Mouse (Mus musculus): Measurements from ENCODE around the gene Dapk2. TPM values are rescaled to one million over a fixed set of nuclear protein-coding genes. Genes with fewer than 3 reads are reported as not detected.

The Dapk2 gene
- 0.84 and 0.90 TPM in 2 replicates for total RNA-seq (2015)
- 0.83 and 2.5 TPM in 2 replicates for total RNA-seq (2017)

- ATAC-seq (replicated peaks; ENCODE audit: poor library complexity), result peak; percentile 76
These were observed at the start of gene Dapk2 for GRCm38 (mm10) chr9:66157958-66158830. TSS of gene Dapk2 (plus strand) at chr9:66158223.

DNA sequence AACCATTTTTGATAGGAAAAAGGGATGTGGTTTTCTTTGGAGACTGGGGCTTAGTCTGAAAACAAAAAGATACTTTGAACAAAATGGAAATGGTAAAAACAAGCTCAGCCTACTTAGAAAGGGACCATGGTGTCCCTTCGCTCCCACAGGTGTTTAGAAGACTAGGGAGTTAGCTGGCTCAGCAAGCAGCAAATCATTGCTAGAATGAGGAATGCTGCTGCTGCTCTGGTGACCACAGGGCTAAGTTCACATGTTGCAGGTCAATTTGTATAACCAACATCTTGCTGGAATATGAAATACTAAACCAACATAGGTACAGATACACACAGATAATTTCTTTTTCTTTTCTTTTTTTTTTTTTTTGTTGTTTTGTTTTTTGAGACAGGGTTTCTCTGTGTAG is 48.4 kb upstream of the Dapk2 start:
- no peak for ATAC-seq (replicated peaks; ENCODE audit: poor library complexity)

GRCm38 (mm10) chr9:66110126-66110525 is 47.9 kb upstream of the Dapk2 start:
- ATAC-seq (replicated peaks; ENCODE audit: poor library complexity), result no peak

DNA sequence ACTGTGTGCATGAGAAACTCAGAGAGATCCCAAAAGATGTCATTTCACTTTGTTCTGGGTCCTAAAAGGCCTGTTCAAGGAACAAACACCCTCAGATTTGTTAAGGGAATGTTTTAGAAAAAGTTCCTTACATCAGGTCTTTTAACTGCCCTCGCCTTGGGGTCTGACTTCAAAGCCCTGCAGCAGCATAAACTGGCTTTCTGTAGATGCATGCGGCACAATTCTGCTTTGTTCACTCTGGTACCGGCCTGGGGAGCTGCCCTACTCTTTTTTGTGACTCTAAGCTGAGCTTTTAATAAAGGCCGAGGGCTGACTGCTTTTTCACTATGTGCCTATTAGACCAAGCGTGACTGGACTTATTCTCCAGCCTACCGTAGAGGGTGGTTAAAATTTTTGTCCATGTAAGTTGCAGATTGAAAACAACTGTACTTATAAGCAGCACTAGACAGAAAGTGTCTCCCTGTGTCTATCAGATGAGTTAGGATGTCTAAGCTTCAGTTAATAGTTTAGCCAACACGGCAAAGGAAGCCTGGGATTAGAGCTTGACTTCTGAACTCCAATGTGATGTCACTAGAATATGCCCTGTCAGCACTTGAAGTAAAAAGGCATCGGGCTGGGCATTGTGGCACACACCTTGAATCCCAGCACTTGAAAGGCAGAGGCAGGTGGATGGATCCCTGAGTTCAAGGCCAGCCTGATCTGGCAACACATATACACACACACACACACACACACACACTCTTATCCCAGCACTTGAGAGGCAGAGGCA is 47.2 kb upstream of the Dapk2 start:
- no peak for ATAC-seq (replicated peaks; ENCODE audit: poor library complexity)

- peak; percentile 93 for ATAC-seq (replicated peaks; ENCODE audit: poor library complexity)
These were observed 43.7 kb upstream of the Dapk2 start for GRCm38 (mm10) chr9:66114341-66114740.

GRCm38 (mm10) chr9:66116890-66117289 is 41.1 kb upstream of the Dapk2 start:
- ATAC-seq (replicated peaks; ENCODE audit: poor library complexity), result no peak

GRCm38 (mm10) chr9:66119498-66119897 is 38.5 kb upstream of the Dapk2 start:
- no peak for ATAC-seq (replicated peaks; ENCODE audit: poor library complexity)

DNA sequence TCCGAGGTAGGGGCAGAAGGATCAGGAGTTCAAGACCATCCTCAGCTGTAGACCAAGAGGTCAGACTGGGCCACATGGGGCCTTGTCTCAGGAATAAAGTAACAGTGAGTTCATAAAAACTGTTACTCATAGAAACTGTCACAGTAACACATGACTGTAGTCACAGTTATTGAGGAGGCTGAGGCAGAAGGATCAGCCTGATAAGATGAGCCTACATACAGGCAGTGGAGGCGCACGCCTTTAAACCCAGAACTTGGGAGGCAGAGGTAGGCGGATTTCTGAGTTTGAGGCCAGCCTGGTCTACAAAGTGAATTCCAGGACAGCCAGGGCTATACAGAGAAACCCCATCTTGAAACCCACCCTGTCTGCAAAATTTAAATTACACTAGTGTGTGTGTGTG is 37.9 kb upstream of the Dapk2 start:
- peak; percentile 57 for ATAC-seq (replicated peaks; ENCODE audit: poor library complexity)

DNA sequence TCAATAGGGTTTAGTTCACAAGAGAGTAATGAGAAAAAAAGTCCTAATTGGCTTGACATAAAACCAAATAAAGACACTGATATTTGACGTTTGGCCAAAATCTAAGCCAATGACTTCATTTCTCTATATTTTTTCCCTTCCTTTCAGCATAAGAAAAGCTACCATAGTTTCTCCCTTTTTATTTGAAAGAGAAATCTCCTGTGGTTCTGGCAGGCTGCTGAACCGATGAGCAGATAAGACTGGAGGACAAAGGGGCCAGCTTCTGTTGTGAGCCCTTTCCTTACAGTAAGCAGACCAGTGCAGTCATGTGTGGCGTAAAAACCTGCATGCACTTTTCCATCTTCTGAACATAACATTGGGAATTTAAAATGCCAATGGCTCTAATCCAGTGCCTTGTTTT is 37.1 kb upstream of the Dapk2 start:
- no peak for ATAC-seq (replicated peaks; ENCODE audit: poor library complexity)

- ATAC-seq (replicated peaks; ENCODE audit: poor library complexity), result no peak
These were observed 36.6 kb upstream of the Dapk2 start for GRCm38 (mm10) chr9:66121421-66121820.

DNA sequence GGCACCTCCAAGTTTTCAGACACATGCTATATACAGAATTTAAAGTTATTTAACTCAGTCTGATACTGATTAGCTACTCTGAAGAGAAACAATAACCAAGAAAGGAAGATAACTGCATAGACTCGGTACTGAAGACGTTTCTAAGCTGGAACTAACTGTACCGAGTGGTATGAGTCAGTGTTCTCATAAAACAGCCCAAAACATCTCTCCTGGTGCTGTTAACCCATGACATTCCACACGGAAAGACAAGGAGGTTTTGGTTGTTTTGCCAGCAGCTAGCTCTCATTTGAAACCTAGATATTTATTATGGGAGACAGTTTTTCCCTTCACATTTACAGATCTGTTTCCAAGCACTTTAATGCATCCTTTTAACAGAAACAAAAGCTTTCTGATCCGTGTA is 34.4 kb upstream of the Dapk2 start:
- ATAC-seq (replicated peaks; ENCODE audit: poor library complexity), result no peak

DNA sequence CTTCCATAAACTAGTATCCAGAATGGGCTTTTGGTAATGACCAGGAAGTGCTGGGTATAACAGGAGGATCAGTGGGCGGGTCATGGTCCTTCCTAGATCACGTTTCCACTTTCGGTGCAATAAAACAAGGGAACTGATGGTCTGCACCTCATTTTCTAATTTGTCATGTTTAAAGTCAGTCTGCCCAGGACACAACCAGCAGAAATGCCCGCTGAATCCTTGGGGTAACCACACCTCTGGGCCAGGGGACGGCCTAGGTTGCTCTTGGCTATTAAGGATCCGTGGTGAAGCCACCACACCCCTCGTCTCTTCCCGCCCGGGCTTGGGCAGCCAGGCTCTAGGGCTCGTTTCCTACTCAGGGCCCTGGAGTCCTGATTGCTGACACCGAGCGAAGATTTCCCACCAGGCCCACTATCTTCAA is 33.9 kb upstream of the Dapk2 start:
- ATAC-seq (replicated peaks; ENCODE audit: poor library complexity), result no peak

GRCm38 (mm10) chr9:66124681-66125542 is 33.1 kb upstream of the Dapk2 start:
- peak; percentile 80 for ATAC-seq (replicated peaks; ENCODE audit: poor library complexity)

DNA sequence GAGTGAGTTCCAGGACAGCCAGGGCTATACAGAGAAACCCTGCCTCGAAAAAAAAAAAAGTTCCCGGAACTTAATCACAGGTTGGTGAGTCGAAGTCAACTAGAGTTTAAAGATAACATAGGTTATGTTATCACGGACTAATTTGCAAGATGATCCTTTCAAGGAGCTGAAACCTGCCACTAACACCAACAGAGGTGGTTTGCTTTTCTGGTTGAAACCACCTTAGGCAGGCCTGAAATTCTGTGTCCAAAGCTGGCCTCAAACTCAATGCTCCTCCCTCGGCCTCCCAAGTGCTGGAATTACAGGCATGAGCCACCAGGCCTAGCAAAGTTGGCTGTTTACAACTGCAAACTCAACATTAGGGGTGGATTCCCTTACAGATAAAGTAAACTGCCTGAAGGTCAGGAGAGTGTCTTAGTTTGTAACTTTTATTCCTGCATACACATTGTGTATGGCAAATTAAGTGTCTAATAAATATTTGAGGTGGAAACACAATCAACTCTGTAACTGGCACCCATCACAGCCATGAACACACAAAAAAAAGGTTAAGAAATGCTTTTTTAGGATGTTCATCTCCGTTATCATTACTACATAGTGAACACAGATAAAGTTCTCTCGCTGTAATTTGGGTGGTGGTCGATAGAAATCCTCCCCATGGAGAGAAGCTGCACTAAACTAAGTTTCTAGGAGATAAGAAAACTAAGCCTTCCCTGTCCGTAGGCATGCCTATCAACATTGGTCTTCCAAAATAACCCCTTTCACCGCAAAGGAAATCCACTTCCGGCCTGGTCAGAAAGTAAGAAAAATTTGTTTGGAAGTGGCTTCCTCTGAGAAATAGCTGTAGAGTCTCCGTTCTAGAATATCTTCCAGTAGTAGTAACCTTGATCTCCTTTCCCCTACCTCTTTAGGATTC is 32.2 kb upstream of the Dapk2 start:
- peak; percentile 4; the same call in 1 of the 2 replicates for ATAC-seq (replicated peaks; ENCODE audit: poor library complexity)

- ATAC-seq (replicated peaks; ENCODE audit: poor library complexity), result peak; percentile 72
These were observed 31.4 kb upstream of the Dapk2 start, which contains the start of the genes Snx1 and Ciao2a for GRCm38 (mm10) chr9:66126456-66127192. TSS of gene Snx1 (minus strand) at chr9:66126587. TSS of gene Ciao2a (plus strand) at chr9:66126611.

- no peak for ATAC-seq (replicated peaks; ENCODE audit: poor library complexity)
These were observed 30.9 kb upstream of the Dapk2 start for GRCm38 (mm10) chr9:66127193-66127546.

GRCm38 (mm10) chr9:66127884-66128283 is 30.1 kb upstream of the Dapk2 start:
- no peak for ATAC-seq (replicated peaks; ENCODE audit: poor library complexity)

DNA sequence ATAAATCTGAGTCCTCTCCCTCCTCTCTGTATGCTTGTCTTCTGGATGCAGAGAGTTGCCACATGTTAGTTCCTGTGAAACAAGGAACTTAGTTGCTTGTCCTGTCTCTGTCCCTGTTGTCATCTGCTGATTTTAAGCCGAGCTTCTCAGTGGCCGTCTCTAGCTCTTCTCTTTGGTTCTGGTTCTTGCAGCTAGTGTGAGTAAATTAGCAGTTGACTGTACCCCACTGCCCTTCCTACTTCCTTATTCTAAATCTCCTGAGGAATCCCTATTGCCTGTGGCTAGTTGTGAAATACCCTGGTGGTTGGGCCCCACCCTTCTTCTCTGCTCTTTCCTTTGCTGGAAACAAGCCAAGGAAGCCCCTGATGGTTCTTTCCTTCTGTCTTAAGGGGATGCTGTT is 26.6 kb upstream of the Dapk2 start:
- ATAC-seq (replicated peaks; ENCODE audit: poor library complexity), result peak; percentile 61

GRCm38 (mm10) chr9:66135967-66136366 is 22.1 kb upstream of the Dapk2 start:
- ATAC-seq (replicated peaks; ENCODE audit: poor library complexity), result peak; percentile 77

Data from megakaryocyte progenitor cell, adult 5-6 weeks (primary cell).